Comparison of ENCODE assay signal across 10 mouse cellular contexts in the genomic region with DNA sequence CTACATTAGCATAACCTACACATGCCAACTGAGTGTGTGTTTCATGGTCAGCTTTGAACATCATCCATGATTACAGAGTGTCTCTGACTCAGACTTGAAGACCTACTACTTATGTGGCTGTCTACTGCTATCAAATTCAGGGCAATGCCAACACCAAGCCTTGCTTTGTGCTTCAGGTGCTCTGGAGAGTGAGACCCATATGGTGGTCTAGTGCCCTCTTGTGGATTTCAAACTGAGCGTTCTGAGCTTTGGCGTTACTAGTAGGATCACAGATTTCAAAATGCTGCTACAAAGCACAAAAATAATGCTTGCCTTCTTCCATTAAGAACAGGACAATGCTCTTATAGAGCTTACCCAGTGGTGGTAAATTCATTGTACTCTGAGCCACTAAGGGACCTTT.
A peak's percentile ranks its signal among the peaks of the same experiment; 100 is the strongest.
DNase-seq lines count a peak whose midpoint lies in the region; ATAC-seq and TF ChIP-seq lines count a peak whose summit lies in the region.
"Had no signal": no experiment of that assay in that cellular context is flagged by ENCODE, and none has a peak within 500 bp of the region (broad histone marks: within the 10 kb centered on the region; RNA-seq: fewer than 3 reads in every experiment).

No protein-coding gene starts in this region.

- 47% methylated on average over 2 of the region's 2 CpGs for WGBS in liver, adult 2 months
- 49% methylated on average over 2 of the region's 2 CpGs for WGBS in intestine, embryonic 16.5 days

- H3K79me2 ChIP-seq in liver, adult 2 months (ENCODE audit: control insufficient read depth, insufficient read depth, low read length), result no peaks in the 10 kb centered on the region

- no peak overlapping the region for H3K4me3 ChIP-seq in liver, adult 2 months (ENCODE audit: insufficient read depth, low read depth, low read length)
- no peak overlapping the region for H3K4me3 ChIP-seq in intestine, embryonic 16.5 days (ENCODE audit: low read length)
- H3K4me3 ChIP-seq: erythroblast, embryonic 14.5 days; limb, embryonic 13.5 days had no signal

- TF ChIP-seq CTCF in liver, adult 2 months (IDR thresholded peaks at IDR 0.05; ENCODE audit: low read depth, low read length), result 0 out of 2 replicates have a peak, but pooled peaks have one; percentile 26

- no peaks in the 10 kb centered on the region for H3K4me1 ChIP-seq in liver, adult 2 months (ENCODE audit: control insufficient read depth, insufficient read depth, low read length)
- no peaks in the 10 kb centered on the region for H3K4me1 ChIP-seq in intestine, embryonic 16.5 days (ENCODE audit: control insufficient read depth, insufficient read depth, low read length)

- no peaks in the 10 kb centered on the region for H3K27me3 ChIP-seq in liver, adult 2 months (ENCODE audit: control insufficient read depth, insufficient read depth, low read length)
- no peaks in the 10 kb centered on the region for H3K27me3 ChIP-seq in intestine, embryonic 16.5 days (replicated peaks; ENCODE audit: control insufficient read depth, insufficient read depth, low read length)
- H3K27me3 ChIP-seq: limb, embryonic 13.5 days had no signal

- no peak overlapping the region for H3K9ac ChIP-seq in liver, adult 2 months (ENCODE audit: low read depth, low read length)
- no peak overlapping the region for H3K9ac ChIP-seq in intestine, embryonic 16.5 days (ENCODE audit: low read depth, low read length)
- H3K9ac ChIP-seq: limb, embryonic 13.5 days had no signal

- DNase-seq in cerebellum, adult 11-12 months, result peak; percentile 37
- no peak for DNase-seq in cerebellum, postnatal 4 days (ENCODE audit: low spot score in 2 of 2)
- DNase-seq in liver, adult 2 months (ENCODE audit: extremely low read depth, low read depth, low spot score), result no peak
- no peak for DNase-seq in liver
- peak; percentile 73 to 76 for DNase-seq in cerebellum, postnatal 10 days
- peak; percentile 29 for DNase-seq in layer of hippocampus, adult 9-11 months
- no peak for DNase-seq in spleen, postnatal 14 days (ENCODE audit: low spot score in 2 of 2)

- H3K36me3 ChIP-seq in liver, adult 2 months (ENCODE audit: control insufficient read depth, insufficient read depth, low read length), result no peaks in the 10 kb centered on the region
- no peaks in the 10 kb centered on the region for H3K36me3 ChIP-seq in intestine, embryonic 16.5 days (ENCODE audit: control insufficient read depth, insufficient read depth, low read length)
- H3K36me3 ChIP-seq: limb, embryonic 13.5 days had no signal

- no peak overlapping the region for H3K4me2 ChIP-seq in intestine, embryonic 16.5 days (ENCODE audit: low read depth, low read length)
- H3K4me2 ChIP-seq: limb, embryonic 13.5 days had no signal

- ATAC-seq in intestine, embryonic 16.5 days, result no peak

- TF ChIP-seq POLR2A in liver, adult 2 months (IDR thresholded peaks at IDR 0.05; ENCODE audit: extremely low read depth, insufficient read depth, low read length), result no peak

- no peak overlapping the region for H3K27ac ChIP-seq in liver, adult 2 months (replicated peaks; ENCODE audit: insufficient read depth, low read depth, low read length)
- H3K27ac ChIP-seq in intestine, embryonic 16.5 days (ENCODE audit: low read length), result no peak overlapping the region
- H3K27ac ChIP-seq: limb, embryonic 13.5 days had no signal

- H3K9me3 ChIP-seq in intestine, embryonic 16.5 days (ENCODE audit: control insufficient read depth, low read length), result no peaks in the 10 kb centered on the region
- H3K9me3 ChIP-seq: limb, embryonic 13.5 days had no signal

Comparison
In these comparisons a context has a peak if more than half of its experiments do, and no peak if none do; other contexts are left out.
1. DNase-seq: peak in cerebellum, adult 11-12 months (single experiment), cerebellum, postnatal 10 days (2 of 2) and layer of hippocampus, adult 9-11 months (single experiment); none in cerebellum, postnatal 4 days (0 of 2), liver, adult 2 months (single experiment), liver (single experiment) and spleen, postnatal 14 days (0 of 2).